Mouse (Mus musculus) ES-E14 (cell line): ENCODE results near the gene Map3k14. TPM values are rescaled to one million over a fixed set of nuclear protein-coding genes. Genes with fewer than 3 reads are reported as not detected.

Experiments used
- DNase-seq: peaks from one replicate; pipeline ENCODE4 v3.0.0-alpha.2; 2013; ENCODE audit warnings: low read depth, low spot score
- H3K27ac ChIP-seq: 2 replicates; pipeline ENCODE4 v1.5.1; 2012; ENCODE audit warnings: low read depth, mild to moderate bottlenecking, low read length, moderate library complexity, mixed read lengths; ENCODE audit not compliant: poor library complexity, insufficient read depth, severe bottlenecking
- H3K36me3 ChIP-seq: 2 replicates; pipeline ENCODE4 v1.6.1; 2012; ENCODE audit warnings: mild to moderate bottlenecking, low read length, moderate library complexity, mixed read lengths; ENCODE audit not compliant: control insufficient read depth, poor library complexity, insufficient read depth, severe bottlenecking
- H3K4me1 ChIP-seq, 2 experiments: fragments of 150-350 bp in 1 of 2; sonication (generic) in 1 of 2; 2 replicates each; pipeline ENCODE4 v1.6.1; 2012; ENCODE audit warnings: low read length in 2 of 2, mild to moderate bottlenecking in 1 of 2, mixed read lengths in 1 of 2; ENCODE audit not compliant: control insufficient read depth in 2 of 2, insufficient read depth in 2 of 2, poor library complexity in 1 of 2
- H3K4me3 ChIP-seq, 2 experiments: fragments of 150-350 bp in 1 of 2; sonication (generic) in 1 of 2; 2 replicates each; pipeline ENCODE4 v1.5.1; 2012; ENCODE audit warnings: low read length in 2 of 2, low read depth in 1 of 2, mild to moderate bottlenecking in 1 of 2, mixed read lengths in 1 of 2; ENCODE audit not compliant: insufficient read depth in 1 of 2, poor library complexity in 1 of 2, severe bottlenecking in 1 of 2
- H3K9ac ChIP-seq: 2 replicates; pipeline ENCODE4 v1.6.1; 2012; ENCODE audit warnings: low read depth, mild to moderate bottlenecking, low read length, mixed read lengths; ENCODE audit not compliant: poor library complexity, insufficient read depth, severe bottlenecking
- H3K9me3 ChIP-seq: fragments of 150-350 bp; sonication (generic); 2 replicates; pipeline ENCODE4 v1.6.1; 2012; ENCODE audit warnings: low read depth, mild to moderate bottlenecking, low read length; ENCODE audit not compliant: control insufficient read depth, insufficient read depth
- CHD2 ChIP-seq: IDR thresholded peaks from 2 replicates; pipeline ENCODE4 v1.6.1; 2014; ENCODE audit warnings: mild to moderate bottlenecking, low read depth, low read length, inconsistent platforms
- HCFC1 ChIP-seq: IDR thresholded peaks from 2 replicates; pipeline ENCODE4 v1.6.1; 2012; ENCODE audit warnings: low read length, inconsistent platforms, borderline replicate concordance; ENCODE audit not compliant: insufficient read depth
- MAFK ChIP-seq: IDR thresholded peaks from 2 replicates; pipeline ENCODE4 v1.6.1; 2014; ENCODE audit warnings: mild to moderate bottlenecking, low read depth, low read length, inconsistent platforms; ENCODE audit not compliant: insufficient read depth
- ZC3H11A ChIP-seq: IDR thresholded peaks from 2 replicates; pipeline ENCODE4 v1.6.1; 2012; ENCODE audit warnings: low read depth, mild to moderate bottlenecking, inconsistent platforms, low read length, borderline replicate concordance
- ZNF384 ChIP-seq: IDR thresholded peaks from 2 replicates; pipeline ENCODE4 v1.6.1; 2012; ENCODE audit warnings: low read depth, low read length, inconsistent platforms
- in situ Hi-C, 2 experiments: fragments of 600-800 bp; cut with MboI; formaldehyde crosslinking; loops; one replicate each; pipeline ENCODE4 v1.15.1; 2025; ENCODE audit warnings: low sequenced_read_pairs in 2 of 2, inconsistent platforms in 1 of 2; ENCODE audit not compliant: unreplicated experiment in 2 of 2
- total RNA-seq: library from RNA; depleted of rRNA; stranded (reverse); fragments of 300-350 nt; gene quantifications from 2 replicates; pipeline ENCODE4 v1.2.3, GENCODE M21; 2012

Map3k14 gene
- total RNA-seq, 1 experiment = 4.5 TPM

- no peak overlapping the region for H3K9ac ChIP-seq
- TF ChIP-seq HCFC1 = no peak
- TF ChIP-seq ZNF384 = no peak
- TF ChIP-seq ZC3H11A = no peak
- no peak for TF ChIP-seq MAFK
- no peak for TF ChIP-seq CHD2
- H3K27ac ChIP-seq = no peak overlapping the region
These were observed 17.8 kb downstream of the Map3k14 start for GRCm38 (mm10) chr11:103249509-103249908.

GRCm38 (mm10) chr11:103248837-103249236, 18.4 kb downstream of the Map3k14 start:
- no peak overlapping the region for H3K4me3 ChIP-seq
- in situ Hi-C loops = no loop called here
- no peak overlapping the region for H3K27ac ChIP-seq
- DNase-seq = no peak
- no peaks in the 10 kb centered on the region for H3K4me1 ChIP-seq
- no peak overlapping the region for H3K9ac ChIP-seq
- no peaks in the 10 kb centered on the region for H3K9me3 ChIP-seq
- H3K36me3 ChIP-seq = no peaks in the 10 kb centered on the region
- TF ChIP-seq CHD2 (no peak), HCFC1 (no peak), ZNF384 (no peak), MAFK (no peak), ZC3H11A (no peak)

More at GRCm38 (mm10) chr11:103249509-103249908, 17.8 kb downstream of the Map3k14 start:
- Histone ChIP-seq H3K4me3 (no peak overlapping the region), H3K9me3 (no peaks in the 10 kb centered on the region), H3K36me3 (no peaks in the 10 kb centered on the region), H3K4me1 (no peaks in the 10 kb centered on the region)
- DNase-seq = no peak
- in situ Hi-C loops = no loop called here

- Histone ChIP-seq H3K4me1 (no peaks in the 10 kb centered on the region; a peak in 1 of 4 replicates), H3K9ac (no peak overlapping the region), H3K27ac (no peak overlapping the region), H3K9me3 (no peaks in the 10 kb centered on the region), H3K36me3 (no peaks in the 10 kb centered on the region), H3K4me3 (no peak overlapping the region)
- in situ Hi-C loops = no loop called here
- TF ChIP-seq ZNF384 (no peak), CHD2 (no peak), ZC3H11A (no peak), HCFC1 (no peak), MAFK (no peak)
- no peak for DNase-seq
These were observed 19.6 kb downstream of the Map3k14 start for GRCm38 (mm10) chr11:103247504-103248177.

GRCm38 (mm10) chr11:103246731-103247290, 20.5 kb downstream of the Map3k14 start:
- TF ChIP-seq ZC3H11A (no peak), MAFK (no peak), HCFC1 (no peak), CHD2 (no peak), ZNF384 (no peak)
- H3K9me3 ChIP-seq = no peaks in the 10 kb centered on the region
- no peak overlapping the region for H3K9ac ChIP-seq
- DNase-seq = no peak
- H3K4me3 ChIP-seq = no peak overlapping the region
- H3K36me3 ChIP-seq = no peaks in the 10 kb centered on the region
- H3K27ac ChIP-seq = no peak overlapping the region
- in situ Hi-C loops = no loop called here
- H3K4me1 ChIP-seq = no peaks in the 10 kb centered on the region; a peak in 1 of 4 replicates
